Mouse (Mus musculus) urinary bladder, postnatal 36 days (tissue): ENCODE data around the gene Gm20683.

Experiments used
- DNase-seq, 2 experiments: peaks; one replicate each; pipeline ENCODE4 v3.0.0; 2022; ENCODE audit warnings: low spot score in 2 of 2, mixed read lengths in 1 of 2

Gene Gm20683

GRCm38 (mm10) chr17:25842509-25842908, 946 bp upstream of the Gm20683 start:
- DNase-seq = no peak

GRCm38 (mm10) chr17:25840519-25840918, 1.0 kb downstream of the Gm20683 start:
- no peak for DNase-seq

GRCm38 (mm10) chr17:25839455-25840235, 1.9 kb downstream of the Gm20683 start:
- no peak for DNase-seq

GRCm38 (mm10) chr17:25838904-25839303, 2.7 kb downstream of the Gm20683 start:
- no peak for DNase-seq

GRCm38 (mm10) chr17:25837533-25837932, 4.0 kb downstream of the Gm20683 start:
- no peak for DNase-seq

- DNase-seq = peak in 1 of 2 experiments; percentile 79
These were observed 4.5 kb downstream of the Gm20683 start, which contains the start of gene Rhbdl1 for GRCm38 (mm10) chr17:25837076-25837410. Gene Rhbdl1 (minus strand): TSS chr17:25837295.

GRCm38 (mm10) chr17:25836397-25837075, 5.0 kb downstream of the Gm20683 start:
- DNase-seq = peak in 1 of 2 experiments; percentile 62

- no peak for DNase-seq
These were observed 5.7 kb downstream of the Gm20683 start for GRCm38 (mm10) chr17:25835816-25836215.

- DNase-seq = no peak
These were observed 6.3 kb downstream of the Gm20683 start for GRCm38 (mm10) chr17:25835301-25835700.

- DNase-seq = no peak
These were observed 6.9 kb downstream of the Gm20683 start for GRCm38 (mm10) chr17:25834595-25835222.

GRCm38 (mm10) chr17:25833961-25834594, 7.5 kb downstream of the Gm20683 start:
- no peak for DNase-seq

- DNase-seq = peak; percentile 83 to 93
These were observed 8.3 kb downstream of the Gm20683 start, which contains the start of gene Stub1 for GRCm38 (mm10) chr17:25833291-25833663. Gene Stub1 (minus strand): TSS chr17:25833404.

GRCm38 (mm10) chr17:25832436-25833290, 8.9 kb downstream of the Gm20683 start:
- peak; percentile 99 for DNase-seq

- no peak for DNase-seq
These were observed 9.9 kb downstream of the Gm20683 start for GRCm38 (mm10) chr17:25831451-25832281.

GRCm38 (mm10) chr17:25830806-25831431, 10.6 kb downstream of the Gm20683 start:
- no peak for DNase-seq

GRCm38 (mm10) chr17:25830200-25830753, 11.3 kb downstream of the Gm20683 start:
- DNase-seq = no peak

GRCm38 (mm10) chr17:25829558-25830017, 12.0 kb downstream of the Gm20683 start:
- DNase-seq = no peak

GRCm38 (mm10) chr17:25828712-25829557, 12.6 kb downstream of the Gm20683 start, which contains the start of gene Jmjd8:
Gene Jmjd8 (plus strand): TSS chr17:25828867.
- DNase-seq = peak; percentile 69 to 76
